Mouse (Mus musculus) forebrain, embryonic 13.5 days (tissue): Measurements from ENCODE around the gene Nmt1. TPM values are rescaled to one million over a fixed set of nuclear protein-coding genes. Genes with fewer than 3 reads are reported as not detected.

Experiments used
- ATAC-seq: fragments of 200-750 bp; cut with Nextera tagmentation; 2 replicates; pipeline ENCODE4 v1.8.0; 2017
- H3K27ac ChIP-seq: fragments of 300-500 bp; sonication (generic); 2 replicates; pipeline ENCODE4 v1.5.1; 2015; ENCODE audit warnings: inconsistent platforms, mild to moderate bottlenecking, moderate library complexity
- H3K27me3 ChIP-seq: fragments of 300-500 bp; sonication (generic); 2 replicates; pipeline ENCODE4 v1.6.1; 2015; ENCODE audit warnings: mild to moderate bottlenecking, inconsistent platforms
- H3K36me3 ChIP-seq: fragments of 300-500 bp; sonication (generic); 2 replicates; pipeline ENCODE4 v1.6.1; 2015; ENCODE audit warnings: mild to moderate bottlenecking, inconsistent platforms; ENCODE audit not compliant: poor library complexity, severe bottlenecking
- H3K4me1 ChIP-seq: fragments of 300-500 bp; sonication (generic); 2 replicates; pipeline ENCODE4 v1.6.1; 2015; ENCODE audit warnings: inconsistent platforms
- H3K4me2 ChIP-seq: fragments of 300-500 bp; sonication (generic); 2 replicates; pipeline ENCODE4 v1.6.1; 2015; ENCODE audit warnings: inconsistent platforms, mild to moderate bottlenecking, moderate library complexity
- H3K4me3 ChIP-seq: fragments of 300-500 bp; sonication (generic); 2 replicates; pipeline ENCODE4 v1.5.1; 2015; ENCODE audit warnings: mild to moderate bottlenecking, inconsistent platforms
- H3K9ac ChIP-seq: fragments of 300-500 bp; sonication (generic); 2 replicates; pipeline ENCODE4 v1.6.1; 2015; ENCODE audit warnings: mild to moderate bottlenecking, inconsistent platforms
- H3K9me3 ChIP-seq: fragments of 300-500 bp; sonication (generic); replicated peaks from 2 replicates; pipeline ENCODE4 v1.6.1; 2016; ENCODE audit warnings: inconsistent platforms
- WGBS: fragments of 180-500 bp; shearing (Covaris S2); methylation state at CpG from one replicate; pipeline ENCODE4 v1.1.7; 2015; 5-methylcytosine and 5-hydroxymethylcytosine counted together
- microRNA-seq: library from miRNA; unstranded; fragments of <30 nt; microRNA quantifications from one replicate; pipeline ENCODE4, GENCODE M21; 2016
- polyA plus RNA-seq: library from polyadenylated mRNA; unstranded; fragments of >200 nt; fragmentation: Nextera tagmentation; extraction: Ambion mirVana; gene quantifications from 2 replicates; pipeline ENCODE4 v1.2.1, GENCODE M21; 2015

Gene Nmt1
- polyA plus RNA-seq, 1 experiment from 2014 or later: 53.9 TPM

GRCm38 (mm10) chr11:103117591-103118009, 89.6 kb downstream of the Nmt1 start:
- no peaks in the 10 kb centered on the region for H3K36me3 ChIP-seq
- peaks cover 37% of the 10 kb centered on the region for H3K4me1 ChIP-seq
- H3K27me3 ChIP-seq: peaks cover 13% of the 10 kb centered on the region
- WGBS: under 1% methylated on average over 38 of the region's 38 CpGs
- H3K9me3 ChIP-seq: no peaks in the 10 kb centered on the region
- H3K9ac ChIP-seq: peak overlapping the region; percentile 79
- ATAC-seq: no peak
- H3K27ac ChIP-seq: peak overlapping the region; percentile 25; the same call in 1 of the 2 replicates
- H3K4me3 ChIP-seq: peak overlapping the region; percentile 59
- H3K4me2 ChIP-seq: peak overlapping the region; percentile 88

Small RNAs within 50 kb of the gene (microRNA-seq; reads per million reads assigned to microRNA genes)
- 1.3 reads per million for gene Mir6931

Other genes with a start within 250 kb of the Nmt1 start
- gene Gjc1, start 208.5 kb upstream of the Nmt1 start, polyA plus RNA-seq: 68.3 and 69.2 TPM in 2 replicates
- 1.2 and 2.0 TPM in 2 replicates for gene Higd1b, start 192.3 kb upstream of the Nmt1 start, polyA plus RNA-seq
- 199 and 235 TPM in 2 replicates for gene Eftud2, start 147.2 kb upstream of the Nmt1 start, polyA plus RNA-seq
- gene Ccdc103, start 147.0 kb upstream of the Nmt1 start, polyA plus RNA-seq: 1.8 and 2.8 TPM in 2 replicates
- gene Fam187a, start 143.0 kb upstream of the Nmt1 start, polyA plus RNA-seq: not detected in 2 replicates
- gene Gfap, start 127.3 kb upstream of the Nmt1 start, polyA plus RNA-seq: not detected in 2 replicates
- 10.3 and 10.7 TPM in 2 replicates for gene Kif18b, start 103.1 kb upstream of the Nmt1 start, polyA plus RNA-seq
- 1.4 and 1.5 TPM in 2 replicates for gene C1ql1, start 81.5 kb upstream of the Nmt1 start, polyA plus RNA-seq
- 182 and 195 TPM in 2 replicates for gene Dcakd, start 143 bp downstream of the Nmt1 start, polyA plus RNA-seq
- 0.92 and 1.2 TPM in 2 replicates for gene Plcd3, start 73.5 kb downstream of the Nmt1 start, polyA plus RNA-seq
- gene Acbd4, start 73.5 kb downstream of the Nmt1 start, polyA plus RNA-seq: 8.1 TPM in 2 replicates
- 3.3 and 4.1 TPM in 2 replicates for gene Hexim1, start 88.0 kb downstream of the Nmt1 start, polyA plus RNA-seq
- gene Hexim2, start 104.2 kb downstream of the Nmt1 start, polyA plus RNA-seq: 13.4 and 13.9 TPM in 2 replicates
- 0.76 and 0.92 TPM in 2 replicates for gene Fmnl1, start 142.9 kb downstream of the Nmt1 start, polyA plus RNA-seq
- 0.37 and 0.54 TPM in 2 replicates for gene 1700023F06Rik, start 180.4 kb downstream of the Nmt1 start, polyA plus RNA-seq
- gene Spata32, start 190.2 kb downstream of the Nmt1 start, polyA plus RNA-seq: not detected in 2 replicates
- 2.8 and 4.5 TPM in 2 replicates for gene Map3k14, start 239.3 kb downstream of the Nmt1 start, polyA plus RNA-seq